ENCODE assay signal across 8 mouse cellular contexts in genomic region chr17:87473736-87474500, GRCm38 (mm10). TPM values are rescaled to one million over a fixed set of nuclear protein-coding genes. Genes with fewer than 3 reads are reported as not detected.
DNase-seq lines count a peak whose midpoint lies in the region; ATAC-seq lines count a peak whose summit lies in the region.

No protein-coding gene starts in this region.

- no peaks in the 10 kb centered on the region for H3K36me3 ChIP-seq in hindbrain, embryonic 14.5 days (replicated peaks; ENCODE audit: control insufficient read depth, insufficient read depth)

- H3K4me3 ChIP-seq in hindbrain, embryonic 14.5 days (replicated peaks; ENCODE audit: low read length) = peak overlapping the region; percentile 9

- peak; percentile 35 to 40 for DNase-seq in adrenal gland, adult 18-20 months (ENCODE audit: low spot score in 2 of 2)
- DNase-seq in cerebellum, adult 9-10 months = peak; percentile 77
- peak; percentile 49 to 72 for DNase-seq in frontal cortex, adult 2 months (ENCODE audit: extremely low spot score in 1 of 2, low spot score in 1 of 2)
- DNase-seq in hindbrain, embryonic 14.5 days (ENCODE audit: low spot score) = peak; percentile 63
- peak; percentile 43 to 73 for DNase-seq in left cerebral cortex, postnatal 10 days (ENCODE audit: extremely low spot score in 1 of 2, low spot score in 2 of 2)
- DNase-seq in lung, postnatal 4 days = peak; percentile 62 to 64
- DNase-seq in right cerebral cortex, adult 18-20 months = peak; percentile 80
- no peak for DNase-seq in thymus, postnatal 0 days (ENCODE audit: low spot score)

- H3K27me3 ChIP-seq in hindbrain, embryonic 14.5 days (ENCODE audit: control insufficient read depth, insufficient read depth, low read length) = no peaks in the 10 kb centered on the region

- peak overlapping the region; percentile 47 for H3K27ac ChIP-seq in hindbrain, embryonic 14.5 days

- intact Hi-C loops in left cerebral cortex, postnatal 10 days (cut with DNase I) = loop anchor here (2.0 kb wide), 1 partner anchor 27 kb away; the partner anchor contains the start of gene Calm2

- ATAC-seq in hindbrain, embryonic 14.5 days (ENCODE audit: low FRiP score) = peak; percentile 50

- no peaks in the 10 kb centered on the region for H3K9me3 ChIP-seq in hindbrain, embryonic 14.5 days (ENCODE audit: control insufficient read depth, low read length)

- under 1% methylated on average over 23 of the region's 23 CpGs for WGBS in hindbrain, embryonic 14.5 days

- peak overlapping the region; percentile 36 for H3K9ac ChIP-seq in hindbrain, embryonic 14.5 days

- peak overlapping the region; percentile 49 for H3K4me2 ChIP-seq in hindbrain, embryonic 14.5 days (replicated peaks)

- H3K4me1 ChIP-seq in hindbrain, embryonic 14.5 days (replicated peaks; ENCODE audit: control insufficient read depth, insufficient read depth, low read length) = peaks cover 30% of the 10 kb centered on the region

RNA-seq across cellular contexts. Expression of gene Calm2, which starts 27.2 kb away (rescaled TPM):
- total RNA-seq in adrenal gland, adult 18-20 months (2021) = 100 to 1,000 TPM; 343 to 481 TPM
- polyA plus RNA-seq in frontal cortex, adult 2 months (2012; rRNA removed) = 2,836 and 2,917 TPM in 2 replicates
- 2,858 and 2,871 TPM in 2 replicates for polyA plus RNA-seq in hindbrain, embryonic 14.5 days (2014; fragmentation: Nextera tagmentation; extraction: Ambion mirVana)
- 1,000 to 10,000 TPM; 2,409 to 2,430 TPM for total RNA-seq in left cerebral cortex, postnatal 10 days (2021)
- polyA plus RNA-seq in thymus, postnatal 0 days (2015; fragmentation: Nextera tagmentation; extraction: Ambion mirVana) = 943 and 956 TPM in 2 replicates

RNA-seq across cellular contexts. Expression of gene Stpg4, which starts 46.4 kb away (rescaled TPM):
- total RNA-seq in adrenal gland, adult 18-20 months (2021) = not detected
- polyA plus RNA-seq in frontal cortex, adult 2 months (2012; rRNA removed) = not detected in 2 replicates
- not detected in 2 replicates for polyA plus RNA-seq in hindbrain, embryonic 14.5 days (2014; fragmentation: Nextera tagmentation; extraction: Ambion mirVana)
- total RNA-seq in left cerebral cortex, postnatal 10 days (2021) = under 1 TPM in 1 of 2 experiments, not detected in 1; 0.56 TPM
- 0.23 TPM in 2 replicates for polyA plus RNA-seq in thymus, postnatal 0 days (2015; fragmentation: Nextera tagmentation; extraction: Ambion mirVana)
